Mouse (Mus musculus): ENCODE measurements around the gene Lrrc55. TPM values are rescaled to one million over a fixed set of nuclear protein-coding genes. Genes with fewer than 3 reads are reported as not detected.

The Lrrc55 gene
- total and polyA plus RNA-seq, 2 experiments from 2014 or later, result 9.7 to 27.3 TPM

DNA sequence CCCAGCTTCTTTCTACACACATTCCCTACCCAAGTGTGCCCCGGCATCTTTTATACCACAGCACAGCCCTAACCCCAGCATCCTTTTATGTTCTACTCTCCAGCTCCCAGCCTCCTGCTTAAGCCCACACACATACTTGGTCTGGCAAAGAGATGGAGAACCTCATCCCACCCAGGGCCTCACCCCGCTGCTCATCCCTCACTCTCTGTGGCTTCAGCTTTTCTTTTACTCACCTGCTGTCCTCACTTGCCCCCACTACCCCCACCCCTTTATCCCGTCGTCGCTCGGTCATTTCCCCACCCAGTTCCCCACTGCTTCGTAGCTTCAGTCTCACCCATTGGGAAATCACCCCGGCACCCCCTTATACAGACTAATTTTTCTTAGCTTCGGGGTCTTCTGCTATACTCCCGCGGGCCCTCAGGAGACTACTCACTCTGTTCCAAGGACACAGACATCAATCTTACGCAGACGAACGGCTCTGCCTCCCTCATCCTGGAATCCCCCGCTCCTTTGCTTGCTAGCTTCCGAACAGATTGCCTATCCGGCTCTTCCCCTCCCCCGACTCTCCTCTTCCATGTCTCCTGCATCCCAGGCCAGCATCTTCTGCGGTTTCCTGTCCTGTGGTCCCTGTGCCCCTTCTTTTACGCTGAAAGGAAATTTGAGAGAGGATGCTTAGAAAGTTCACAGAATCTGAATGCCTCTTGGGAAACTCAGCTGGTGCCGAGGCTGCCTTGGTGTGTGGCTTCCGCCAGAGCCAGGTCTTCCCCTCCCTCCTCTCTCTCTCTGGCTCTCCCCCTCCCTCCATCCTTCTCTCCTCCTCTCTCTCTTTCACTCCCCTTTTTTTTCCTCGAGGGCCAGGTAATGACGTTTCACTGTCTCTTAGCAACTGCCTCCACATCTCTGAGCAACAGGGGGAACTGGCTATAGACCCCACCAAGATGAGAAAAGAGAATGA, 1.3 kb upstream of the Lrrc55 start:
- no peak for TF ChIP-seq CTCF (IDR thresholded peaks at IDR 0.05; ENCODE audit: low read depth)
- H3K4me1 ChIP-seq (ENCODE audit: insufficient read depth, low read length), result 0 out of 2 replicates have a peak, but pooled peaks cover 3% of the 10 kb centered on the region
- peak overlapping the region; percentile 45 for H3K4me3 ChIP-seq (ENCODE audit: low read length)
- no peaks in the 10 kb centered on the region for H3K9me3 ChIP-seq (ENCODE audit: low read length)
- peak overlapping the region; percentile 58 for H3K9ac ChIP-seq (replicated peaks; ENCODE audit: low read length)
- DNase-seq (ENCODE audit: low spot score) (peak; percentile 75), ATAC-seq (peak; percentile 88)
- peak overlapping the region; percentile 76 for H3K27ac ChIP-seq
- WGBS, result 1% methylated on average over 24 of the region's 24 CpGs
- H3K36me3 ChIP-seq (ENCODE audit: insufficient read depth, low read length), result no peaks in the 10 kb centered on the region
- no peaks in the 10 kb centered on the region for H3K27me3 ChIP-seq (ENCODE audit: insufficient read depth, low read length)
- peak overlapping the region; percentile 68 for H3K4me2 ChIP-seq (ENCODE audit: low read depth, low read length)

GRCm38 (mm10) chr2:85194566-85194965, 2.4 kb downstream of the Lrrc55 start:
- no peak overlapping the region for H3K9ac ChIP-seq (replicated peaks; ENCODE audit: low read length)
- 0 out of 2 replicates have a peak, but pooled peaks cover 3% of the 10 kb centered on the region for H3K4me1 ChIP-seq (ENCODE audit: insufficient read depth, low read length)
- H3K4me2 ChIP-seq (ENCODE audit: low read depth, low read length), result no peak overlapping the region
- 50% methylated on average over 1 of the region's 1 CpGs for WGBS
- DNase-seq (ENCODE audit: low spot score) (no peak), ATAC-seq (no peak)
- no peaks in the 10 kb centered on the region for H3K27me3 ChIP-seq (ENCODE audit: insufficient read depth, low read length)
- no peak for TF ChIP-seq CTCF (IDR thresholded peaks at IDR 0.05; ENCODE audit: low read depth)
- no peak overlapping the region for H3K27ac ChIP-seq
- no peaks in the 10 kb centered on the region for H3K9me3 ChIP-seq (ENCODE audit: low read length)
- H3K36me3 ChIP-seq (ENCODE audit: insufficient read depth, low read length), result 0 out of 2 replicates have a peak, but pooled peaks cover 5% of the 10 kb centered on the region
- no peak overlapping the region for H3K4me3 ChIP-seq (ENCODE audit: low read length)

DNA sequence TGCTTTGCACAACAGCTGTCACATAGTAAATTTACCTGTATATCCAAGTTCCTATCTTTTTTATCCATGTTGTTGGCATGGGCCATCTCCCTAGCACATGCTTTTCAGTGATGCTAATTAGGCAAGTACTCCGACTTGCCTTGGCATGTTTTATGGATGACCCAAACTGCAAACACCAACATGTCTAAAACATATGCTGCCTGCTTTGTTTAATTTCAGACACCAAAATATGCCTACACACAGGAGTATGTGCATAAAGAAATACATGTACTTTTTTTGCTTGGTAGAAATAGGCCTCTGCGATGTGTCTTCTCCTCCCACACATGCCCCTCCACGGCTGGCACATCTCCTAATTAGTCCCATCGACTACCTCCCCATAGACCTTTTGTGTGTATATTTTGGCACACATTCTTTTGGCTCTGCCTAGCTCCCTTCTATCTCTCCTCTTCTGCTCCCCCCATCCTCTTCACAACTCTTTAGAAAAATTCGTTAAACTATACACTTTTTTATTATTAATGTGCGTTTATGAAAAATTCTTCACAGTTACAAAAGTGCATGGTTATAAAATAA, 9.3 kb downstream of the Lrrc55 start:
- WGBS, result 69% methylated on average over 6 of the region's 6 CpGs

GRCm38 (mm10) chr2:85178139-85178800, 18.7 kb downstream of the Lrrc55 start:
- TF ChIP-seq CTCF (IDR thresholded peaks at IDR 0.05; ENCODE audit: low read depth), result no peak
- ATAC-seq (no peak), DNase-seq (ENCODE audit: low spot score) (no peak)
- Histone ChIP-seq H3K9ac (replicated peaks; ENCODE audit: low read length) (no peak overlapping the region), H3K4me1 (ENCODE audit: insufficient read depth, low read length) (no peaks in the 10 kb centered on the region), H3K27me3 (ENCODE audit: insufficient read depth, low read length) (no peaks in the 10 kb centered on the region), H3K4me3 (ENCODE audit: low read length) (no peak overlapping the region), H3K36me3 (ENCODE audit: insufficient read depth, low read length) (no peaks in the 10 kb centered on the region), H3K9me3 (ENCODE audit: low read length) (no peaks in the 10 kb centered on the region), H3K4me2 (ENCODE audit: low read depth, low read length) (no peak overlapping the region), H3K27ac (no peak overlapping the region)
- WGBS, result 80% methylated on average over 4 of the region's 4 CpGs

More for the DNA sequence above, 9.3 kb downstream of the Lrrc55 start:
- DNase-seq (ENCODE audit: low spot score) (no peak), ATAC-seq (no peak)
- Histone ChIP-seq H3K4me3 (ENCODE audit: low read length) (no peak overlapping the region), H3K4me1 (ENCODE audit: insufficient read depth, low read length) (no peaks in the 10 kb centered on the region), H3K4me2 (ENCODE audit: low read depth, low read length) (no peak overlapping the region), H3K27me3 (ENCODE audit: insufficient read depth, low read length) (no peaks in the 10 kb centered on the region), H3K9me3 (ENCODE audit: low read length) (no peaks in the 10 kb centered on the region), H3K27ac (no peak overlapping the region), H3K36me3 (ENCODE audit: insufficient read depth, low read length) (0 out of 2 replicates have a peak, but pooled peaks cover 5% of the 10 kb centered on the region), H3K9ac (replicated peaks; ENCODE audit: low read length) (no peak overlapping the region)
- no peak for TF ChIP-seq CTCF (IDR thresholded peaks at IDR 0.05; ENCODE audit: low read depth)

GRCm38 (mm10) chr2:85173545-85173944, 23.5 kb downstream of the Lrrc55 start:
- ATAC-seq, result peak; percentile 68; the same call in 1 of the 2 replicates
- H3K27ac ChIP-seq, result no peak overlapping the region
- no peak overlapping the region for H3K4me2 ChIP-seq (ENCODE audit: low read depth, low read length)
- 41% methylated on average over 6 of the region's 6 CpGs for WGBS
- H3K9ac ChIP-seq (replicated peaks; ENCODE audit: low read length), result no peak overlapping the region
- DNase-seq (ENCODE audit: low spot score), result peak; percentile 53
- no peaks in the 10 kb centered on the region for H3K4me1 ChIP-seq (ENCODE audit: insufficient read depth, low read length)
- H3K36me3 ChIP-seq (ENCODE audit: insufficient read depth, low read length), result no peaks in the 10 kb centered on the region
- no peak overlapping the region for H3K4me3 ChIP-seq (ENCODE audit: low read length)
- H3K27me3 ChIP-seq (ENCODE audit: insufficient read depth, low read length), result no peaks in the 10 kb centered on the region
- H3K9me3 ChIP-seq (ENCODE audit: low read length), result no peaks in the 10 kb centered on the region
- no peak for TF ChIP-seq CTCF (IDR thresholded peaks at IDR 0.05; ENCODE audit: low read depth)

GRCm38 (mm10) chr2:85172763-85173103, 24.3 kb downstream of the Lrrc55 start:
- TF ChIP-seq CTCF (IDR thresholded peaks at IDR 0.05; ENCODE audit: low read depth), result no peak
- Histone ChIP-seq H3K4me1 (ENCODE audit: insufficient read depth, low read length) (no peaks in the 10 kb centered on the region), H3K4me3 (ENCODE audit: low read length) (no peak overlapping the region), H3K27ac (no peak overlapping the region), H3K9me3 (ENCODE audit: low read length) (no peaks in the 10 kb centered on the region), H3K36me3 (ENCODE audit: insufficient read depth, low read length) (no peaks in the 10 kb centered on the region), H3K9ac (replicated peaks; ENCODE audit: low read length) (no peak overlapping the region), H3K4me2 (ENCODE audit: low read depth, low read length) (no peak overlapping the region), H3K27me3 (ENCODE audit: insufficient read depth, low read length) (no peaks in the 10 kb centered on the region)
- no peak for ATAC-seq
- no peak for DNase-seq (ENCODE audit: low spot score)
- WGBS, result 79% methylated on average over 2 of the region's 2 CpGs

Measured in hindbrain, postnatal 0 days (tissue).